Mouse (Mus musculus) cerebellum, adult 9-10 months (tissue): ENCODE results near the gene Satb1.
A peak's percentile ranks its signal among the peaks of the same experiment; 100 is the strongest.

Source experiments
- DNase-seq: peaks from one replicate; pipeline ENCODE4 v3.0.0; 2022

Satb1 gene

GRCm38 (mm10) chr17:51813784-51814120 is 19.3 kb downstream of the Satb1 start:
- no peak for DNase-seq

- DNase-seq, result peak; percentile 67
Measured at GRCm38 (mm10) chr17:51812942-51813783, 19.9 kb downstream of the Satb1 start.

- DNase-seq, result no peak
Measured at GRCm38 (mm10) chr17:51812261-51812941, 20.7 kb downstream of the Satb1 start.

GRCm38 (mm10) chr17:51811911-51812260 is 21.2 kb downstream of the Satb1 start:
- peak; percentile 43 for DNase-seq

- peak; percentile 78 for DNase-seq
Measured at GRCm38 (mm10) chr17:51811086-51811868, 21.8 kb downstream of the Satb1 start.

GRCm38 (mm10) chr17:51807429-51807828 is 25.7 kb downstream of the Satb1 start:
- no peak for DNase-seq

- peak; percentile 48 for DNase-seq
Measured at GRCm38 (mm10) chr17:51806124-51806960, 26.7 kb downstream of the Satb1 start.

- DNase-seq, result no peak
Measured at GRCm38 (mm10) chr17:51800208-51800607, 32.9 kb downstream of the Satb1 start.

- DNase-seq, result no peak
Measured at GRCm38 (mm10) chr17:51796459-51796858, 36.6 kb downstream of the Satb1 start.

GRCm38 (mm10) chr17:51791226-51791625 is 41.9 kb downstream of the Satb1 start:
- DNase-seq, result no peak

GRCm38 (mm10) chr17:51790387-51791060 is 42.6 kb downstream of the Satb1 start:
- no peak for DNase-seq

GRCm38 (mm10) chr17:51789777-51790176 is 43.3 kb downstream of the Satb1 start:
- peak; percentile 38 for DNase-seq

GRCm38 (mm10) chr17:51789098-51789497 is 44.0 kb downstream of the Satb1 start:
- DNase-seq, result no peak

- DNase-seq, result no peak
Measured at GRCm38 (mm10) chr17:51787955-51788354, 45.1 kb downstream of the Satb1 start.

- no peak for DNase-seq
Measured at GRCm38 (mm10) chr17:51786050-51786449, 47.0 kb downstream of the Satb1 start.

GRCm38 (mm10) chr17:51784935-51785334 is 48.2 kb downstream of the Satb1 start:
- DNase-seq, result no peak

- no peak for DNase-seq
Measured at GRCm38 (mm10) chr17:51783591-51784279, 49.4 kb downstream of the Satb1 start.

GRCm38 (mm10) chr17:51780036-51780435 is 53.1 kb downstream of the Satb1 start:
- DNase-seq, result no peak

- DNase-seq, result no peak
Measured at GRCm38 (mm10) chr17:51778961-51779360, 54.1 kb downstream of the Satb1 start.

- DNase-seq, result no peak
Measured at GRCm38 (mm10) chr17:51777813-51778212, 55.3 kb downstream of the Satb1 start.
